Mouse (Mus musculus) frontal cortex, postnatal 10 days (tissue): ENCODE measurements around the gene Gnai1.
"Not testable (repeated sequence)": the region's sequence is repeated elsewhere in the genome, so short reads cannot be mapped to it uniquely, and the experiment has no call there.

ENCODE experiments used
- DNase-seq, 2 experiments: peaks; one replicate each; pipeline ENCODE4 v3.0.0; 2022; ENCODE audit warnings: low spot score in 2 of 2, mixed read lengths in 1 of 2

Gene Gnai1

GRCm38 (mm10) chr5:18360281-18360819 lies at the start of gene Gnai1:
Gene Gnai1, minus strand, starts transcription at chr5:18360355.
- peak; percentile 70 to 78 for DNase-seq

- no peak for DNase-seq
Measured at GRCm38 (mm10) chr5:18367864-18368263, 7.7 kb upstream of the Gnai1 start.

- DNase-seq = no peak
Measured at GRCm38 (mm10) chr5:18365460-18365859, 5.3 kb upstream of the Gnai1 start.

GRCm38 (mm10) chr5:18360956-18361355 lies 801 bp upstream of the Gnai1 start:
- no peak for DNase-seq

GRCm38 (mm10) chr5:18359376-18360280 lies 527 bp downstream of the Gnai1 start:
- DNase-seq = peak; percentile 21 to 46

GRCm38 (mm10) chr5:18358778-18359177 lies 1.4 kb downstream of the Gnai1 start:
- DNase-seq = no peak

- no peak for DNase-seq
Measured at GRCm38 (mm10) chr5:18358191-18358590, 2.0 kb downstream of the Gnai1 start.

- DNase-seq = no peak
Measured at GRCm38 (mm10) chr5:18347297-18347696, 12.9 kb downstream of the Gnai1 start.

- DNase-seq = no peak
Measured at GRCm38 (mm10) chr5:18343455-18344142, 16.6 kb downstream of the Gnai1 start.

GRCm38 (mm10) chr5:18342765-18343454 lies 17.2 kb downstream of the Gnai1 start:
- DNase-seq = no peak

GRCm38 (mm10) chr5:18341876-18342275 lies 18.3 kb downstream of the Gnai1 start:
- not testable (repeated sequence) for DNase-seq

GRCm38 (mm10) chr5:18332256-18332655 lies 27.9 kb downstream of the Gnai1 start:
- DNase-seq = no peak

GRCm38 (mm10) chr5:18330726-18331125 lies 29.4 kb downstream of the Gnai1 start:
- DNase-seq = no peak

- no peak for DNase-seq
Measured at GRCm38 (mm10) chr5:18326159-18326558, 34.0 kb downstream of the Gnai1 start.

GRCm38 (mm10) chr5:18323534-18323933 lies 36.6 kb downstream of the Gnai1 start:
- DNase-seq = no peak

- DNase-seq = no peak
Measured at GRCm38 (mm10) chr5:18321661-18322060, 38.5 kb downstream of the Gnai1 start.

GRCm38 (mm10) chr5:18318846-18319245 lies 41.3 kb downstream of the Gnai1 start:
- DNase-seq = no peak

- no peak for DNase-seq
Measured at GRCm38 (mm10) chr5:18307229-18307804, 52.8 kb downstream of the Gnai1 start.

GRCm38 (mm10) chr5:18296584-18296983 lies 63.6 kb downstream of the Gnai1 start:
- DNase-seq = no peak

- no peak for DNase-seq
Measured at GRCm38 (mm10) chr5:18292744-18293143, 67.4 kb downstream of the Gnai1 start.

- DNase-seq = no peak
Measured at GRCm38 (mm10) chr5:18289530-18289929, 70.6 kb downstream of the Gnai1 start.

- DNase-seq = no peak
Measured at GRCm38 (mm10) chr5:18288694-18289093, 71.5 kb downstream of the Gnai1 start.
